Mouse (Mus musculus): Measurements from ENCODE around the gene Epn2. TPM values are rescaled to one million over a fixed set of nuclear protein-coding genes. Genes with fewer than 3 reads are reported as not detected.

Gene Epn2
- polyA plus RNA-seq, 1 experiment from 2014 or later = 22.1 TPM

- no peak overlapping the region; the same call in 1 of the 2 replicates for H3K27ac ChIP-seq
- no peaks in the 10 kb centered on the region for H3K27me3 ChIP-seq (ENCODE audit: insufficient read depth, low read length)
- 6% methylated on average over 6 of the region's 6 CpGs for WGBS
- TF ChIP-seq CTCF (IDR thresholded peaks at IDR 0.05; ENCODE audit: low read depth) = no peak
- 0 out of 2 replicates have a peak, but pooled peaks cover 4% of the 10 kb centered on the region for H3K4me1 ChIP-seq (replicated peaks; ENCODE audit: insufficient read depth, low read length)
- H3K4me3 ChIP-seq (replicated peaks; ENCODE audit: low read depth, low read length) = peak overlapping the region; percentile 35
- DNase-seq (ENCODE audit: low spot score) (no peak), ATAC-seq (replicated peaks; ENCODE audit: low FRiP score, low read depth) (no peak)
- no peaks in the 10 kb centered on the region for H3K36me3 ChIP-seq (ENCODE audit: insufficient read depth, low read length)
- H3K9ac ChIP-seq (ENCODE audit: low read depth, low read length) = no peak overlapping the region
- H3K9me3 ChIP-seq (replicated peaks; ENCODE audit: low read length) = no peaks in the 10 kb centered on the region
- H3K4me2 ChIP-seq (ENCODE audit: low read length) = peak overlapping the region; percentile 72
These were observed 39.9 kb upstream of the Epn2 start for GRCm38 (mm10) chr11:61619356-61619755.

GRCm38 (mm10) chr11:61618571-61618970 lies 39.1 kb upstream of the Epn2 start:
- ATAC-seq (replicated peaks; ENCODE audit: low FRiP score, low read depth) = no peak
- no peak overlapping the region for H3K4me2 ChIP-seq (ENCODE audit: low read length)

GRCm38 (mm10) chr11:61618131-61618530 lies 38.6 kb upstream of the Epn2 start:
- ATAC-seq (replicated peaks; ENCODE audit: low FRiP score, low read depth) = no peak
- H3K36me3 ChIP-seq (ENCODE audit: insufficient read depth, low read length) = no peaks in the 10 kb centered on the region
- H3K27me3 ChIP-seq (ENCODE audit: insufficient read depth, low read length) = no peaks in the 10 kb centered on the region
- H3K9me3 ChIP-seq (replicated peaks; ENCODE audit: low read length) = no peaks in the 10 kb centered on the region
- H3K27ac ChIP-seq = peak overlapping the region; percentile 50; the same call in 1 of the 2 replicates
- H3K9ac ChIP-seq (ENCODE audit: low read depth, low read length) = no peak overlapping the region
- DNase-seq (ENCODE audit: low spot score) = peak; percentile 40
- no peak overlapping the region for H3K4me3 ChIP-seq (replicated peaks; ENCODE audit: low read depth, low read length)
- WGBS = 92% methylated on average over 8 of the region's 8 CpGs
- no peak overlapping the region for H3K4me2 ChIP-seq (ENCODE audit: low read length)
- no peak for TF ChIP-seq CTCF (IDR thresholded peaks at IDR 0.05; ENCODE audit: low read depth)
- H3K4me1 ChIP-seq (replicated peaks; ENCODE audit: insufficient read depth, low read length) = 0 out of 2 replicates have a peak, but pooled peaks cover 4% of the 10 kb centered on the region

More at GRCm38 (mm10) chr11:61618571-61618970, 39.1 kb upstream of the Epn2 start:
- no peak for TF ChIP-seq CTCF (IDR thresholded peaks at IDR 0.05; ENCODE audit: low read depth)
- Histone ChIP-seq H3K36me3 (ENCODE audit: insufficient read depth, low read length) (no peaks in the 10 kb centered on the region), H3K9ac (ENCODE audit: low read depth, low read length) (no peak overlapping the region), H3K9me3 (replicated peaks; ENCODE audit: low read length) (no peaks in the 10 kb centered on the region), H3K27me3 (ENCODE audit: insufficient read depth, low read length) (no peaks in the 10 kb centered on the region), H3K27ac (no peak overlapping the region), H3K4me1 (replicated peaks; ENCODE audit: insufficient read depth, low read length) (0 out of 2 replicates have a peak, but pooled peaks cover 4% of the 10 kb centered on the region), H3K4me3 (replicated peaks; ENCODE audit: low read depth, low read length) (no peak overlapping the region)
- WGBS = 80% methylated on average over 8 of the region's 8 CpGs
- no peak for DNase-seq (ENCODE audit: low spot score)

- Histone ChIP-seq H3K36me3 (ENCODE audit: insufficient read depth, low read length) (no peaks in the 10 kb centered on the region), H3K4me1 (replicated peaks; ENCODE audit: insufficient read depth, low read length) (0 out of 2 replicates have a peak, but pooled peaks cover 4% of the 10 kb centered on the region), H3K9ac (ENCODE audit: low read depth, low read length) (no peak overlapping the region), H3K27ac (peak overlapping the region; percentile 50; the same call in 1 of the 2 replicates), H3K4me2 (ENCODE audit: low read length) (no peak overlapping the region), H3K9me3 (replicated peaks; ENCODE audit: low read length) (no peaks in the 10 kb centered on the region), H3K4me3 (replicated peaks; ENCODE audit: low read depth, low read length) (no peak overlapping the region), H3K27me3 (ENCODE audit: insufficient read depth, low read length) (no peaks in the 10 kb centered on the region)
- DNase-seq (ENCODE audit: low spot score) = peak; percentile 41
- no peak for ATAC-seq (replicated peaks; ENCODE audit: low FRiP score, low read depth)
- 68% methylated on average over 7 of the region's 7 CpGs for WGBS
- no peak for TF ChIP-seq CTCF (IDR thresholded peaks at IDR 0.05; ENCODE audit: low read depth)
These were observed 37.9 kb upstream of the Epn2 start for GRCm38 (mm10) chr11:61617293-61617975.

- no peak for TF ChIP-seq CTCF (IDR thresholded peaks at IDR 0.05; ENCODE audit: low read depth)
- DNase-seq (ENCODE audit: low spot score) (no peak), ATAC-seq (replicated peaks; ENCODE audit: low FRiP score, low read depth) (no peak)
- Histone ChIP-seq H3K4me1 (replicated peaks; ENCODE audit: insufficient read depth, low read length) (0 out of 2 replicates have a peak, but pooled peaks cover 4% of the 10 kb centered on the region), H3K4me3 (replicated peaks; ENCODE audit: low read depth, low read length) (no peak overlapping the region), H3K9me3 (replicated peaks; ENCODE audit: low read length) (no peaks in the 10 kb centered on the region), H3K36me3 (ENCODE audit: insufficient read depth, low read length) (no peaks in the 10 kb centered on the region), H3K27ac (peak overlapping the region; percentile 60), H3K4me2 (ENCODE audit: low read length) (no peak overlapping the region), H3K9ac (ENCODE audit: low read depth, low read length) (no peak overlapping the region), H3K27me3 (ENCODE audit: insufficient read depth, low read length) (no peaks in the 10 kb centered on the region)
- 71% methylated on average over 9 of the region's 9 CpGs for whole genome bisulfite sequencing
These were observed 37.2 kb upstream of the Epn2 start for GRCm38 (mm10) chr11:61616523-61617292.
